Mouse (Mus musculus) CH12F3 (cell line): ENCODE results near the gene Ccnd1.

ENCODE experiments used
- in situ Hi-C: fragments of 300-500 bp; cut with MboI; formaldehyde crosslinking; loops from 2 replicates; pipeline ENCODE4 v1.14.3; 2020; ENCODE audit warnings: low sequenced_read_pairs

Gene Ccnd1

DNA sequence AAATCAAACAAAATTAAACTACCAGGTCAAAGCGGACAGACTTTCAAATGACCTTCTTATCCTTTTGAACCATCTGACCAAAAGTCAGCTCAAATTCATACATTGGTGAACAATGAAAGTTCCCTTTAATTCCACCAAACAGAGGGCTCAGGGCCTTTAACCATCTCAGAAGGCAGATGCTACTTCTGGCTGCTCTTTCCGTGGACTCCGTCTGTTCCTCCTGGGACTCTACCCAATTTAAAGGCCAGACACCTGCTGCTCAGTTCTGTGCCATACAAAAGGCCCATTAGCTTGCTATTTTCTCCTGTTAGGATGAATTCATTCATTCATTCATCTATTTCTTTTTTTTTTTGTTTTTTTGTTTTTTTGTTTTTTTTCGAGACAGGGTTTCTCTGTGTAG lies 26.8 kb downstream of the Ccnd1 start:
- in situ Hi-C loops, result no loop called here

DNA sequence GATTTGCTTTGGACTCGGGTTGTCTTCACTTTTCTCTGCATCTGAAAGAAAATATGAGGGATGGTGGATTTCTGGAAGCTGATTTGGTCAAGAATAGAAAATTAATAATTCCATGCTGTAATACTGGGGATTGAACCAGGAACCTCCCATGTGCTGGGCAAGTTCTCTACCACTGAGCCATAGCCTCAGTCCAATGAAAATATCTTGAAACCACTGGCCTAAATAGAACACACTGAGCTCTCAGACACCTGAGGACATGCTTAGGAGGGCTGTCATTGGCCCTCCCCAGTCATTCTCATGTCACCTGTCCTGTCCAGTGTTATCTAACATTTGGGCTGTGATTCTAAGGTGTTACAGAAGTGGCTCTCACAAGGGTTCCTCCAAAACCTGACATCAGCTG lies 28.6 kb downstream of the Ccnd1 start:
- in situ Hi-C loops, result no loop called here

DNA sequence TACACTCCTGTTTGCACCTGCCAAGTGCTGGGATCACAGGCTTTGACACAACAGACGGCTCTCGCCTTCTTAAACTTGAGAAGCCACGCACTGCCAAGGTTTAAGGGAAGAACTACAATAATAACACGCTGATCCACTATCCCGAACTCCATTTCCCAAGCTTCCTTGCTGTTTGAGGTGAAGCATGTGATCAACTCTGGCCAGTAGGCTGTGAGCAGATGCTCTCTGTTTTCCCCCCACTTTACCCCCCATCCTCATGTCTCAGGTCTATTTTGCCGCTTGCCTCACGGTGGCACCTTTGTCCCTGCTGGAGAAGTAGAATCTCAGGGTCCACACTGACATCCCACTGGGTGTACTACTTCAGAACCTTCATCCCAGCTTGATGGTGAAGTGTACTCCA lies 31.0 kb downstream of the Ccnd1 start:
- in situ Hi-C loops, result loop anchor here (10.0 kb wide), 1 partner anchor 124 kb away; no protein-coding TSS in a partner anchor

DNA sequence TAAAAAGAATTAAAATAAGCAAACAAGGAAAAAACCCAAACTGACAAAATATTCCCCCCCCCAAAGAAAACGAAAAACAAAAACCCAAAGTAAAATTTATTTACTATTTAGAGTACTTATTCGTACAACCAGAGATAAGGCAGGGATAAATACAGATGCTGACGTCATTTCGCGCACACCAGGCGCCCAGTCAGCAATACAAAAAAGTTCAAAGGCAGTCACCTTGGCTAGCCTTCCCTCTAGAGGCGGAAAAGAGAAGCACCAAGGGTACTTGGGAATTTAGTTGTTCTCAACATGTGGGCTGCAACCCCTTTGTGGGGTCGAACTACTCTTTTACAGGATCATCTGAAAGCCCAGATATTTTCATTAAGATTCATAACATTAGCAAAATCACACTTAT lies 31.9 kb downstream of the Ccnd1 start:
- in situ Hi-C loops, result loop anchor here (10.0 kb wide), 1 partner anchor 123 kb away; no protein-coding TSS in a partner anchor

DNA sequence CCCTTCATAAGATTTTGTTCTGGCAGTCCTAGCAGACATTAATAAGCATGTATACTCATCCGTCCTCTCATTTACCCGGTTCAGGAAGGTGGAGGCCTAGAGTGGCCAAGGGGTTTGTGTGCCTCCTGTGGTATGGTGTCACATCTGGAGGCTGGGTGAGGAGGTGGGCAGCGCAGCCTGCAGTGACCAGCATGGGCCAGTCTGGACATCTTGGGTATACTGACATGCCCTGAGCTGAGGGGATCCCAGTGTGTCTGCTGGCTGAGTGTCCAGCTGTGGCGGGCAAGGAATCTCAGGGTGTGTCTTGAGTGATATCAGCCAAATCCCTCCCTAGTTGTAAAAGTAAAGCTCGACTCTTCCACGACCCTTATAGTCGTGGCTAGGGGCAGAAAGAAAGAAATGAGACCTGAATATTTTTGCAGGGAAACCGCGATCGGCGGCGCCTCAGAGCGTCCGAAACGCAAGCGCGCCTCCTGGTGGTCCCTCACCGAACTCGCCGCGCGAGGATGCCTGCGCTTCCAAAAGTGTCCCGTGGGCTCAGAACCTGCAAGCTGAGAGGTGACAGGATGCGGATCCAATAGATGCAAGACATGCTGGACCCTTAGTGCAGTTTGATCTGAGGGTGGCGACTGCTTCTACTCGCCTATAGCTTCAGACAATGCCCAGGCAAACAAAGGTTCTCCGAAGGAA lies 32.9 kb downstream of the Ccnd1 start:
- in situ Hi-C loops, result loop anchor here (10.0 kb wide), 1 partner anchor 122 kb away; no protein-coding TSS in a partner anchor

DNA sequence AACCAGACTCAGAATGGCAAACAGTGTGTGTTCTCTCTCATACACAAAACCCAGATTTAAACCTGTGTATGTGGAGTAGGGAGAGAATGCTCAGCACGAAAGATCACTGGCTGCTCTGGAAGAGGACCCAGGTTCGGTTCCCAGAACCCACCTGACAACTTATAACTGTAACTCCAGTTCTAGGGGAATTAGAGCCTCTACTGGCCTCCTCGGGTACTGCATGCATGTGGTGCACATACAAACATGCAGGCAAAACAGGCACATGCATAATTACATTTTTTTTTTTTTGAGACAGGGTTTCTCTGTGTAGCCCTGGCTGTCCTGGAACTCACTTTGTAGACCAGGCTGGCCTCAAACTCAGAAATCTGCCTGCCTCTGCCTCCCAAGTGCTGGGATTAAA lies 34.2 kb downstream of the Ccnd1 start:
- in situ Hi-C loops, result loop anchor here (10.0 kb wide), 1 partner anchor 121 kb away; no protein-coding TSS in a partner anchor

DNA sequence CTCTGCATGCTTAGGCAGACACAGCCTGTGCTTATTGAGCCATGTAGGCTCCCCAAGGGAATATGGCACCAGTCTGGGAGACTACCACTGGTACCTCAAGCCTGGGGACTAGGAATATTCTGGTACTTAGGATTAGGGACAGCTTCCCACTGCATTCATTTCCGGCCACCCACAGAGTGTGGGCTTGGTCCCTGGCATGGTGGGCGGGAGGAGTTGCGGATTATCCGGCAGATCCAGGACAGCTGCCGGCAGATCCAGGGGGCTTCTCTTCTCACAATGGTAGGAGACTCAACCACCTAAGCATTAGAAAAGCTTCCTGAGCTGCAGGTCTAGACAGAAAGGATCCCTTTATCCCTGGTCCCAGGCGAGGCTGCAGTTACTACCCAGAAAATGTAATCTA lies 41.2 kb downstream of the Ccnd1 start:
- in situ Hi-C loops, result loop anchor here (10.0 kb wide), 1 partner anchor 94 kb away; no protein-coding TSS in a partner anchor

DNA sequence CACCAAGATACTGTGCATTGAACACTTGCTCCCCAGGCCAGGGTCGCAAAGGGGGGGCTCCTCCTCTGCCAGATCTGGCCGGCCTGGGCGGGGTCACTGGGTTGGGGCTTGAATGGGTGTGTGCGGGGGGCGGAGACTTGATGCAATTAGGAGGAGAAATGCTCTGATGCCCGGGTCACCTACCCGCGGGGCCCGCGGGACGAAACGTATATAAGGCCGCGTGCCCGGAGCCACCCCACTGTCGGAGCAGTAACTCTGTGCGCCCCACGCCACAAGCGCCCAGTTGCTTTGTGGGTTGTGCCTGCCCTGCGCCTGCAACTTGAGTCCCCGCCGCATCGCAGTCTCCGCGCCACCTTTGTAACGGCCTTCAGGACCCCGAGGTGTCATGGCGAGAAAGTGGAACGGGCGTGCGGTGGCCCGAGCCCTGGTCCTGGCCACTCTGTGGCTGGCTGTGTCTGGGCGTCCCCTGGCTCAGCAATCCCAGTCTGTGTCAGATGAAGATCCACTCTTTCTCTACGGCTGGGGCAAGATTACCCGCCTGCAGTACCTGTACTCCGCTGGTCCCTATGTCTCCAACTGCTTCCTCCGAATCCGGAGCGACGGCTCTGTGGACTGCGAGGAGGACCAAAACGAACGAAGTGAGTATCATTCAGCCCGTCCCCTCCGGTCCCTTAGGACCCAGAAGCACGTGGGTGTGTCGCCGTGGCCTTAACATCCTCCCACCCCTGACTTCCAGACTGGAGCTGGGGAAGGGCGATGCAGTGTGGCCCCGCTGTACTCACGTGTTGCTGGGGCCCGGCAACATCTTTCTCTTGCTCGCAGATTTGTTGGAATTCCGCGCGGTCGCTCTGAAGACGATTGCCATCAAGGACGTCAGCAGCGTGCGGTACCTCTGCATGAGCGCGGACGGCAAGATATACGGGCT lies 43.2 kb downstream of the Ccnd1 start, which contains the start of gene Fgf15:
TSS of gene Fgf15 (plus strand) at position 238 of the 925 bp plus-strand sequence.
- in situ Hi-C loops, result loop anchor here (10.0 kb wide), 1 partner anchor 92 kb away; no protein-coding TSS in a partner anchor

DNA sequence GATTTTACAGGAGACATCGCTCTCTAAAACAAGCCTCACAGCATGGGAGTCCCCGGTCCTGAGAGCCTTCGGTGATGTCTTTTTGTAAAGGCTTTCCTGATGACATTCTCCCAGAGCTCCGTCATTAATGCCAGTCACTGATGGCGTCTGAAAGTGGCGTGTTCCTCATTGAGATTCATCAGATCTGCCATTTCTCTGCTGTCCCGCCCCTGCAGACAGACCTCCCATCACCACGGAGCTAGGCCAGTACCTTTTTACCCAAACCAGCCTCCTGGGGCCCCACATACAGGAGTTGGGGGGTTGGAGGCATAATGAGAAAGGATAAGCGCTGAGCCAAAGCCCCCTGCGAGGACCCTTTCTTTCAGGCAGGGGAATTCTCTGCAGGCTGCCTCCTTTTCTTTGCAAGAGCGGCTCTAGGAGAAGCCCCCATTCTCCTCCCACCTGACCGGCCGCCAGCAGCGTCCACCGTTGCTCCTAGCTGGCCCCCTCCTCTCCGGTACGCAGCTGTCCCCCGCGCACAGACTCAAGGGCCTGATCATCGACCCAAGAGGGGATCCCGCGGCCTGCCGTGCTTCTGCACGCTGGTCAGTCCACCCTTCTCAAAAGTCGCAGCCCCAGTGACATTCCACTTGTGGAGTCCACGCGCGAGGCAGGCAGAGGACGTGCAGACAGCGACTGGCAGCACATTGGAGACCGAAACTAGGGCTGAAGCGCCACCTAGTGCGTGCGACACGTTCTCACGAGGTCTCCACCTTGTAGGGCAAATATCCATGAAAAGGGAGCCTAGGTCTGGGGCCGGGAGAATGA lies 44.2 kb downstream of the Ccnd1 start:
- in situ Hi-C loops, result loop anchor here (10.0 kb wide), 1 partner anchor 91 kb away; no protein-coding TSS in a partner anchor

DNA sequence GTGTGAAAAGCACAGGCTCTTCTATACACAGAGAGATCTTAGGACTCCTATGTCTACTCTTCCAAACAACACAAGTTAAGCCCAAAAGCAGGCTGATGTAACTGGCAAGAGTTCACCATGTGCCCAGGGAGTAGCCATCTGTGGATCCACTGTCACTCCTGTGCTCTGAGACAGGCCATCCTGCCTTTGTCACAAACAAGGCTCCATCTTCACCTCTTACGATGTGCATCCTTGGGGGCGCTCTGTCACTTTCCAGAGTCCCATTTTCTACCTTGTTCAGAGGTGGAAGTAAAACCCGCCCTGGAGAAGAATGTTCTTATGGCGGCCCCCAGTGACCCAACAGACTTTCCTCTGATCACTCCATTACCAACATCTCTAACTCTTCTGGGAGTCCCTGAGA lies 45.0 kb downstream of the Ccnd1 start:
- in situ Hi-C loops, result loop anchor here (10.0 kb wide), 1 partner anchor 90 kb away; no protein-coding TSS in a partner anchor

DNA sequence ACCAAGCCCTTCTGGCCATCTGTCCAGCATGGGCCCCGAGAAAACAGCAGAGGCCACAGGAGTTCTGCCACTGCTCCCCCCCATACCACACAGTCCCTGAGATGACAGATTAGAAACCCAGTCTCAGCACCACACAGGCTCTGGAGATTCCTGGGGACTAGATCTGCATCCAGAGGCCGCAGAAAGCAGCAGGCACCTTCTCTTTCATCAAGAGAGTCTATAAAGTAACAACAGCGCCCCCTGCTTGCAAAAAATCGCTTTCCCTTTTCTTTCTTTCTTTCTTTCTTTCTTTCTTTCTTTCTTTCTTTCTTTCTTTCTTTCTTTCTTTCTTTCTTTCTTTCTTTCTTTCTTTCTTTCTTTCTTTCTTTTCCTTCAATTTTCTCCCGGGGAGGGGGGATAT lies 45.5 kb downstream of the Ccnd1 start:
- in situ Hi-C loops, result loop anchor here (10.0 kb wide), 1 partner anchor 89 kb away; no protein-coding TSS in a partner anchor

DNA sequence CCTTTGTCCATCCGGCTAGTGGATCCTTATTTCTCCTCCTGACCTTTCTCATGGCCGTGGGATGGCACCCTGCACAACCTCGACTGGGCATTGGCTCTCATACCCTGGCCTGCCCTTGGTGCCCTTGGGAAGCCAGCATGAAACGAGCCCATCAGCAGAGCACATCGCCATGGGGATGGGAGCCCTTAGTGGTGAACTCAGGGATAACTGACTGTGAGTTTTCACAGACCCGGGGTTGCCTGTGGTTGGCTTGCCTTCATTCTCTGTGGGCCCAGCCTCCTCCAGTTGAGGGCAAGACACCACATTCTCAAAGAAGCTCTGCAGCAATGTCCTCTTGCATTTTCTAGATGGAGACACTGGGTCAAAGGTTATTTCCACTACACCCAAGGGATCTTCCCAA lies 47.4 kb downstream of the Ccnd1 start:
- in situ Hi-C loops, result loop anchor here (10.0 kb wide), 1 partner anchor 88 kb away; no protein-coding TSS in a partner anchor

DNA sequence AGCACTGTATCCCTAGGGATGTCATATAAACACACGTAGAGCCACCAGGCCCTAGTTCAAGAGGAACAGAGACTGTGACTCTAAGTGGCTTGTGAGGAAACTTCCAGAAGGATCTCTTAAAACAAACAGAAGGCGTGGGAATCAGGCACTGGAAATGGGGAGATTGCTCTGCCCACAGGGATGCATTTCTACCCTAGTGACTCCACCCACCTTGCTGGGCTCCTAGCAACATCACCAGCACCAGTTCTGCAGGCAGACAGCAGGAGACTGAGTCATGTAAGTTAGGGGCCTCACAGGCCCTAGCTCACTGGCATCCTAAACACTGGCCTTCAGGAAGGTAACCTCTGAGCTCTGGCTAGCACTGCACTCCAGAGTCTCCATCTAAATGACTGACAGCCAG lies 47.9 kb downstream of the Ccnd1 start:
- in situ Hi-C loops, result loop anchor here (10.0 kb wide), 1 partner anchor 87 kb away; no protein-coding TSS in a partner anchor

DNA sequence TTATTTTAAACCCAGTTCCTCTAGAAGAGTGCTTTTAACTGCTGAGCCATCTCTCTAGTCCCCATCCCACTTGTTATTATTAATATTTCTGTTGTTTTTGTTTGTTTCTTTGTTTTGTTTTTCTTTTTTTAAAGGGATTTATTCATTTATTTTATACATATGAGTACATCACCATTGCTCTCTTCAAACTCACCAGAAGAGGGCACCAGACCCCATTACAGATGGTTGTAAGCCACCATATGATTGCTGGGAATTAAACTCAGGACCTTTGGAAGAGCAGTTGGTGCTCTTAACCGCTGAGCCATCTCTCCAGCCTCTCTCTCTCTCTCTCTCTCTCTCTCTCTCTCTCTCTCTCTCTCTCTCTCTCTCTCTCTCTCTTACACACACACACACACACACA lies 49.1 kb downstream of the Ccnd1 start:
- in situ Hi-C loops, result loop anchor here (10.0 kb wide), 1 partner anchor 86 kb away; no protein-coding TSS in a partner anchor

DNA sequence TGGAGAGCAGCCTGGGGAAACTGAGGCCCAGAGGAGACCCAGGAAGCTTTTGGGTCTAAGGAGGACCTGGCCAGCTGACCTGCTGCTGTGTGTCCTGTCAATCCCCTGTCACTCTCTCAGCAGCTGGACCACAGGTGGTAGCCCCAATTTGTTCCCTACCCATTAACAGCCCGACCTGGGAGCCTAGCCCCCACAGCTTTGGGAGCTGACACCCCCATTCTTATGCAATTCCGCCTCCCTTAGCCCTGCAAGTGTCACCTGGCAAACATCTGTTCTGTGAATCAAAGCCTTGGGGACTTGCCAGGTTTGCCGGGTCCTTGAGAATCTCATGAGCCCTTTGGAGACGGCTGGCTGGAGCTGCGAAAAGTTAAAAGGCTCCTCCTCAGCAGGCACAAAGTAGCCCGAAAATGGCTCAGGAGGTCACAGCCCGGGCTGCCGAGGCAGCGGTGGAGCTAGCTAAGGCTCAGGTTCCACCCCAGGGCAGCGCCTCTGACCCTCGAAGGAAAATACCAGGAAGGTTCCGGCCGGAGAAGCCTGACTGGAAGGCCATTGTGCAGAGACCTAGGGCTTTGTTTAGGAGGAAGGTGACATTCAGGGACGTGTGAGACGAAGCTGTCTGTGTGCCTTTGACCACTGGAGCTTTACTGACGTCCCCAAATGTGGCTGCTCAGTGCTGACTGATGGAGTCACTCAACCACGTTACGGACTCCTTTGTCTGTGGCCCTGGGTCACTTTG lies 51.0 kb downstream of the Ccnd1 start:
- in situ Hi-C loops, result no loop called here

DNA sequence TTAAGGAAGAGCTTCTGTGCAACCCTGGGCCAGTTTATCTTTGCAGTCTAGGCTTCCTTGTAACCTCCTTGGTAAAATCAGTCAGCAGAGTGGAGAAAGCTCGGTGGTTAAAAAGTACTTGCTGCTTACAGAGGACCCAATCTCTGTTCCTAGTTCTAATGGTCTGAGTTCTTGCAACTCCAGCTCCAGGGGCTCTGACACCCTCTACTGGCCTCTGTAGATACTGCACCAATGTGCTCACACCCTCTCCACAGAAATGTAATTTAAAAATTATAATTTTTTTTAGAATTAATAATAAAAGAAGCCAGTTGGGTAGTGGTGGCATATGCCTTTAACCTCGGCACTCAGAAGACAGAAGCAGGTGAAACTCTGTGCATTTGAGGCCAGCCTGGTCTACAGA lies 52.1 kb downstream of the Ccnd1 start:
- in situ Hi-C loops, result no loop called here

DNA sequence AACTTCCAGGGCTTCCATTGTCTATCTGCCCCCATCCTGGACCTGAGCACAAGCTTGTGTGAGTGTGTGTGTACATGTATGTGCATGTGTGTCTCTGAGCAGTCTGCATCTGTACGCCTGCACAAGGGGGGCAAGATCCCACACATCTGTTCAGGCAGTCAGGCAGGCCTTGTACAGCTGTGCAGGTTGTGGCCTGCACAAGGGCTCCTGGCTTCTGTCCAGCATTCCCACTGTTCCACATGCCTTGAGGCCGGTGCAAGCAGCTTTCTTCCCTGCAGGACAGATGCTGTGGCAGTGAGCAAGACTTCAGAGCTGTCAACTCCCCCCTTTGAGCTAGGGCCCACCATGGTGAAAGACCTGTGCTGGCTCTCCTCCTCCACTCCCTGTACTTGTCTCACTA lies 56.6 kb downstream of the Ccnd1 start:
- in situ Hi-C loops, result no loop called here
